Mouse (Mus musculus): ENCODE measurements around the gene Mdga2.

DNA sequence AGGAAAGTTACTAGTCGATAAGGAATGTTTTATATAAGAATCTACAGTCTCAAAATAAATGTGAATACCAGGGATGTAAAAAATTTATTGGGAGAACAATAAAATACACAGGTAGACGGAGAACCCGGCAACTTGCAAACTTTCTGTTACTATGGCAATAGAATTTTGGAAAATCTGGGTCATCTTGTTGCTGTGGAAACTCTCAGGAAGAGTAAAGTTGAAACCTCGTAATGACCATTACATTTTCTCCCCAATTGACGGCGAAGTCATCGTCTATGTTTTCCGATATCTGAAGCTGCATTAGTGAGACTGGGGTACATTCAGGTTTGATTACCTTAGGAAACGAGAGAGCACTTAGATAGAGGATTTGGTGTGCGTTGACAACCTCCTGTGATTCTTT is 514.0 kb downstream of the Mdga2 start:
- TF ChIP-seq GATA1 (IDR thresholded peaks at IDR 0.05; ENCODE audit: low read length) (no peak), TAL1 (IDR thresholded peaks at IDR 0.05; ENCODE audit: low read length) (no peak)

Data from erythroblast, embryonic 14.5 days (primary cell).